Mouse (Mus musculus) embryonic facial prominence, embryonic 14.5 days (tissue): Measurements from ENCODE around the gene Art3. TPM values are rescaled to one million over a fixed set of nuclear protein-coding genes. Genes with fewer than 3 reads are reported as not detected.
A peak's percentile ranks its signal among the peaks of the same experiment; 100 is the strongest.

Experiments
- ATAC-seq: fragments of 200-750 bp; cut with Nextera tagmentation; 2 replicates; pipeline ENCODE4 v1.8.0; 2017; ENCODE audit warnings: low read depth, moderate number of reproducible peaks, moderate TSS enrichment
- DNase-seq: peaks from one replicate; pipeline ENCODE4 v3.0.0-alpha.2; 2015; ENCODE audit warnings: low spot score
- H3K27ac ChIP-seq: fragments of 300-500 bp; sonication (generic); replicated peaks from 2 replicates; pipeline ENCODE4 v1.5.1; 2014; ENCODE audit warnings: low read depth, mild to moderate bottlenecking, low read length, moderate library complexity
- H3K27me3 ChIP-seq: fragments of 300-500 bp; sonication (generic); replicated peaks from 2 replicates; pipeline ENCODE4 v1.6.1; 2014; ENCODE audit warnings: low read length; ENCODE audit not compliant: control insufficient read depth, insufficient read depth
- H3K36me3 ChIP-seq: fragments of 300-500 bp; sonication (generic); 2 replicates; pipeline ENCODE4 v1.6.1; 2014; ENCODE audit warnings: low read length, mixed read lengths; ENCODE audit not compliant: control insufficient read depth, insufficient read depth
- H3K4me1 ChIP-seq: fragments of 300-500 bp; sonication (generic); 2 replicates; pipeline ENCODE4 v1.6.1; 2014; ENCODE audit warnings: antibody characterized with exemption, low read length; ENCODE audit not compliant: control insufficient read depth, insufficient read depth
- H3K4me2 ChIP-seq: fragments of 300-500 bp; sonication (generic); 2 replicates; pipeline ENCODE4 v1.6.1; 2014; ENCODE audit warnings: low read depth, mild to moderate bottlenecking, low read length, moderate library complexity, mixed read lengths
- H3K4me3 ChIP-seq: fragments of 300-500 bp; sonication (generic); 2 replicates; pipeline ENCODE4 v1.5.1; 2014; ENCODE audit warnings: low read depth, mild to moderate bottlenecking, low read length
- H3K9ac ChIP-seq: fragments of 300-500 bp; sonication (generic); 2 replicates; pipeline ENCODE4 v1.6.1; 2014; ENCODE audit warnings: low read depth, mild to moderate bottlenecking, low read length, moderate library complexity, mixed read lengths
- H3K9me3 ChIP-seq: fragments of 300-500 bp; sonication (generic); 2 replicates; pipeline ENCODE4 v1.6.1; 2016; ENCODE audit warnings: low read length; ENCODE audit not compliant: control insufficient read depth
- WGBS: fragments of 180-500 bp; shearing (Covaris S2); extraction: QIAGEN DNeasy Blood & Tissue Kit; methylation state at CpG from one replicate; pipeline ENCODE4 v1.1.7; 2014; 5-methylcytosine and 5-hydroxymethylcytosine counted together
- microRNA-seq: library from miRNA; unstranded; fragments of <30 nt; microRNA quantifications from one replicate; pipeline ENCODE4, GENCODE M21; 2016; ENCODE audit warnings: borderline number of aligned reads
- polyA plus RNA-seq: library from polyadenylated mRNA; unstranded; fragments of >200 nt; fragmentation: Nextera tagmentation; extraction: Ambion mirVana; gene quantifications from 2 replicates; pipeline ENCODE4 v1.2.1, GENCODE M21; 2014

Art3 gene
- polyA plus RNA-seq, 1 experiment from 2014 or later: 10.3 TPM

GRCm38 (mm10) chr5:92457410-92457809, 125.8 kb downstream of the Art3 start:
- H3K4me2 ChIP-seq: no peak overlapping the region
- WGBS: 78% methylated on average over 2 of the region's 2 CpGs
- H3K9me3 ChIP-seq: no peaks in the 10 kb centered on the region
- H3K4me1 ChIP-seq: no peaks in the 10 kb centered on the region
- H3K36me3 ChIP-seq: peaks cover 31% of the 10 kb centered on the region
- H3K27me3 ChIP-seq: no peaks in the 10 kb centered on the region
- ATAC-seq (no peak), DNase-seq (no peak)
- no peak overlapping the region for H3K4me3 ChIP-seq
- no peak overlapping the region for H3K9ac ChIP-seq
- H3K27ac ChIP-seq: no peak overlapping the region

- Histone ChIP-seq H3K9ac (no peak overlapping the region), H3K9me3 (no peaks in the 10 kb centered on the region), H3K27me3 (no peaks in the 10 kb centered on the region), H3K4me3 (no peak overlapping the region), H3K36me3 (peaks cover 22% of the 10 kb centered on the region), H3K4me1 (no peaks in the 10 kb centered on the region), H3K4me2 (no peak overlapping the region), H3K27ac (no peak overlapping the region)
- ATAC-seq (no peak), DNase-seq (no peak)
- 42% methylated on average over 5 of the region's 5 CpGs for WGBS
These were observed 127.1 kb downstream of the Art3 start for GRCm38 (mm10) chr5:92458726-92459125.

GRCm38 (mm10) chr5:92461321-92461720, 129.7 kb downstream of the Art3 start:
- no peaks in the 10 kb centered on the region for H3K4me1 ChIP-seq
- H3K4me3 ChIP-seq: no peak overlapping the region
- H3K9me3 ChIP-seq: no peaks in the 10 kb centered on the region
- H3K9ac ChIP-seq: no peak overlapping the region
- peak; percentile 63 for DNase-seq
- peak; percentile 44; the same call in 1 of the 2 replicates for ATAC-seq
- H3K27me3 ChIP-seq: no peaks in the 10 kb centered on the region
- H3K4me2 ChIP-seq: no peak overlapping the region
- 15% methylated on average over 5 of the region's 5 CpGs for WGBS
- H3K27ac ChIP-seq: no peak overlapping the region
- H3K36me3 ChIP-seq: peaks cover 13% of the 10 kb centered on the region; the same call in 1 of the 2 replicates

Small RNA genes lying within 50 kb of the gene (microRNA-seq; reads per million reads assigned to microRNA genes)
- gene Mir6415: not detected

Other genes starting within 250 kb of the Art3 start
- 153 and 175 TPM in 2 replicates for gene G3bp2, start 248.1 kb upstream of the Art3 start, polyA plus RNA-seq
- gene Uso1, start 193.9 kb upstream of the Art3 start, polyA plus RNA-seq: 41.8 and 49.3 TPM in 2 replicates
- gene U90926, start 116.4 kb upstream of the Art3 start, polyA plus RNA-seq: not detected in 2 replicates
- 0.25 and 0.36 TPM in 2 replicates for gene Ppef2, start 75.5 kb upstream of the Art3 start, polyA plus RNA-seq
- 15.1 and 17.4 TPM in 2 replicates for gene Naaa, start 53.7 kb upstream of the Art3 start, polyA plus RNA-seq
- 37.4 and 38.8 TPM in 2 replicates for gene Sdad1, start 21.3 kb upstream of the Art3 start, polyA plus RNA-seq
- gene Cxcl9, start 3.7 kb upstream of the Art3 start, polyA plus RNA-seq: 0.21 and 0.22 TPM in 2 replicates
- 0.89 and 1.9 TPM in 2 replicates for gene Cxcl10, start 17.1 kb downstream of the Art3 start, polyA plus RNA-seq
- gene Nup54, start 103.4 kb downstream of the Art3 start, polyA plus RNA-seq: 39.8 and 43.9 TPM in 2 replicates
- 11.4 and 11.5 TPM in 2 replicates for gene Scarb2, start 175.0 kb downstream of the Art3 start, polyA plus RNA-seq
- gene Fam47e, start 223.2 kb downstream of the Art3 start, polyA plus RNA-seq: 0.71 and 2.3 TPM in 2 replicates